Mouse (Mus musculus): ENCODE results near the gene Xrra1. TPM values are rescaled to one million over a fixed set of nuclear protein-coding genes. Genes with fewer than 3 reads are reported as not detected.

Gene Xrra1
- total and polyA plus RNA-seq, 2 experiments: not detected

DNA sequence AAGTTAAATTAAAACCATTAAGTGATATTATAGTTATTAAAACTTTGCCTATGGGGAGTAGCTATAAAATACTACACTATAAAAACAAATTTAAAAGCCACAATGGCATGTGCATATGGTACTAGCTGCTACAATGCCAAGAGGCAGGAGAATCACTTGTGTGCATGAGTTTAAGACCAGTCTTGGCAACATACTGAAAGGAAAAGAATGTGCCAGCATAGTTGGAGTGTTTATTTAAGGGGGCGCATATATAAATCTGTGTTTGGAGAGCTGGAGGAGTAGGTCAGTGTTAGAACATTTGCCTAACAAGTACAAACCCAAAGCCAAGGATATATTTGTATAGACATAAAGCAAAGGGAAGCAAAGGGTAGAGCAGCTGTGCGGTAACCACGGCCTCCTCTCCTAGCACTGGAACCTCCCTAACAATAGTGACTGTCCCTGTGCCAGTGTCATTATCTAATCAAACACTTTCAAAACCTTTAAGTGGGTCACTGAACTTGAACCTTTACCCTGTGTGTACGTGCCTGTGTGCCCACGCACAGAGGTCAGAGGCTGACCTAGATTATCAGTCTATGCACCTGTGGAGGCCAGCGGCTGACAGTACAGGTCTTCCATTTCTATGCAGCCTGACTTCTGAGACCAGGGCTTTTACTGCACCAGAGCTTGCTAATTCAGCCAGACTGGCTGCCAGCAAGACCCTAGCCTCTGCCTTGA is 21.4 kb upstream of the Xrra1 start:
- Histone ChIP-seq H3K36me3 (ENCODE audit: control insufficient read depth, insufficient read depth, low read length) (peaks cover 23% of the 10 kb centered on the region; the same call in 1 of the 2 replicates), H3K79me2 (ENCODE audit: control insufficient read depth, insufficient read depth, low read length) (no peaks in the 10 kb centered on the region), H3K4me3 (ENCODE audit: insufficient read depth, low read depth, low read length) (no peak overlapping the region), H3K9ac (ENCODE audit: low read depth, low read length) (no peak overlapping the region), H3K27me3 (ENCODE audit: control insufficient read depth, insufficient read depth, low read length) (no peaks in the 10 kb centered on the region), H3K27ac (replicated peaks; ENCODE audit: insufficient read depth, low read depth, low read length) (peak overlapping the region; percentile 53), H3K4me1 (ENCODE audit: control insufficient read depth, insufficient read depth, low read length) (peaks cover 8% of the 10 kb centered on the region)
- TF ChIP-seq CTCF (IDR thresholded peaks at IDR 0.05; ENCODE audit: low read depth, low read length): no peak
- no peak for TF ChIP-seq POLR2A (IDR thresholded peaks at IDR 0.05; ENCODE audit: extremely low read depth, insufficient read depth, low read length)
- 20% methylated on average over 6 of the region's 6 CpGs for WGBS
- DNase-seq (ENCODE audit: extremely low read depth, low read depth, low spot score): peak; percentile 97

DNA sequence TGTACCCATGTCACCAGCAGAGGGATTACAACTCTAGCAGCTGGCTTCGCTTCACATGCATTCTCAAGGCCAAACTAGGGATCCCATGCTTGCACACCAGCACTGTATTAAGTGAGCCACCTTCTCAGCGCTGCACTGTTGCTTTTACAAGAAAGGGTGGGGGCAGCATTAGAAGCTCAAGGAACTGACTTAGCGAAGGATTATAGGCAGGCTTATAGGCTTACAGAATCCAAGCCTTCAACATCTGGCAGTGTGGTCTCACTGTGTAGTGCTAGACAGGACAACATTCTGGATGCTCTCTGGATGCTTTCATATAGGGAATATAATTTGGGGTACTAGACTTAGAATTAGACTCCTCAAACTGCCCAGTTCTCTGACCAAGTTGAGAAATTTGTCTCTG is 20.7 kb upstream of the Xrra1 start:
- H3K27me3 ChIP-seq (ENCODE audit: control insufficient read depth, insufficient read depth, low read length): no peaks in the 10 kb centered on the region
- DNase-seq (ENCODE audit: extremely low read depth, low read depth, low spot score): no peak
- WGBS: 67% methylated on average over 3 of the region's 3 CpGs
- H3K4me1 ChIP-seq (ENCODE audit: control insufficient read depth, insufficient read depth, low read length): peaks cover 8% of the 10 kb centered on the region
- H3K36me3 ChIP-seq (ENCODE audit: control insufficient read depth, insufficient read depth, low read length): peaks cover 29% of the 10 kb centered on the region; the same call in 1 of the 2 replicates
- H3K9ac ChIP-seq (ENCODE audit: low read depth, low read length): no peak overlapping the region
- no peak for TF ChIP-seq POLR2A (IDR thresholded peaks at IDR 0.05; ENCODE audit: extremely low read depth, insufficient read depth, low read length)
- TF ChIP-seq CTCF (IDR thresholded peaks at IDR 0.05; ENCODE audit: low read depth, low read length): no peak
- no peak overlapping the region for H3K4me3 ChIP-seq (ENCODE audit: insufficient read depth, low read depth, low read length)
- H3K79me2 ChIP-seq (ENCODE audit: control insufficient read depth, insufficient read depth, low read length): no peaks in the 10 kb centered on the region
- peak overlapping the region; percentile 53 for H3K27ac ChIP-seq (replicated peaks; ENCODE audit: insufficient read depth, low read depth, low read length)

DNA sequence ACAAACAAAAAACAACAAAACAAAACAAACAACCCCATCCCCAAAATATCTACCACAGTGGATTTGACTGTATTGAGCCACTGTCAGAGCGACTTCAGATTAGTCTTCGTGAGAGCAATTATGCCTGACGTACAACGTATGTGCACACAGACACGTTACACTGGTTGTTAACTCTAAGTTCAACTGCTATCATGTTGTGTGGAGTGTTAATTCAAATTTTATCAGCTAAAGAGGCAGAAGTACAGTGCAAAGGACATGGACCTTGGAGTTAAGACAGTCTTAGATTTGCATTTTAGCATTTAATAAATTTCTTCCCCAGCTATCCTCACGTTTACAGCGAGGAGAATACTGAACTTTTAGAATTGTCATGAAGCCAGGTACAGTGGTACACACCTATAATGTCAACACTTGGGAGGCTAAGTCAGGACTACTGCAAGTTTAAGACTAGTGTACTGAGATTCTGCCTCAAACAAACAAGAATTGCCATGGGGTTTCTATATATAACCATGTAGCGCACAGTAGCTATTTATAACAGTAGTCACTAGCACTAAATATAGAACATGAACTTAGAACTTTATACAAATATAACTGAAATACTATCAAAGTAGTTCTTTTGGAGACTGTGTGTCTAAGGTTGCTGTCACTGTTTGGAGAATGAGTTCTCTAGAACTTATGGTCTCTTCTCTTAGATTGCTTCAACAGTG is 13.2 kb upstream of the Xrra1 start:
- H3K9ac ChIP-seq (ENCODE audit: low read depth, low read length): no peak overlapping the region
- no peak overlapping the region for H3K4me3 ChIP-seq (ENCODE audit: insufficient read depth, low read depth, low read length)
- DNase-seq (ENCODE audit: extremely low read depth, low read depth, low spot score): no peak
- H3K27ac ChIP-seq (replicated peaks; ENCODE audit: insufficient read depth, low read depth, low read length): no peak overlapping the region
- peaks cover 6% of the 10 kb centered on the region; the same call in 1 of the 2 replicates for H3K79me2 ChIP-seq (ENCODE audit: control insufficient read depth, insufficient read depth, low read length)
- TF ChIP-seq POLR2A (IDR thresholded peaks at IDR 0.05; ENCODE audit: extremely low read depth, insufficient read depth, low read length) (no peak), CTCF (IDR thresholded peaks at IDR 0.05; ENCODE audit: low read depth, low read length) (no peak)
- 87% methylated on average over 8 of the region's 8 CpGs for WGBS
- H3K27me3 ChIP-seq (ENCODE audit: control insufficient read depth, insufficient read depth, low read length): no peaks in the 10 kb centered on the region
- H3K36me3 ChIP-seq (ENCODE audit: control insufficient read depth, insufficient read depth, low read length): peaks cover 58% of the 10 kb centered on the region
- peaks cover 2% of the 10 kb centered on the region; the same call in 1 of the 2 replicates for H3K4me1 ChIP-seq (ENCODE audit: control insufficient read depth, insufficient read depth, low read length)

- WGBS: 93% methylated on average over 5 of the region's 5 CpGs
- Histone ChIP-seq H3K9ac (ENCODE audit: low read depth, low read length) (no peak overlapping the region), H3K27ac (replicated peaks; ENCODE audit: insufficient read depth, low read depth, low read length) (no peak overlapping the region), H3K4me3 (ENCODE audit: insufficient read depth, low read depth, low read length) (no peak overlapping the region), H3K79me2 (ENCODE audit: control insufficient read depth, insufficient read depth, low read length) (peaks cover 35% of the 10 kb centered on the region; the same call in 1 of the 2 replicates), H3K4me1 (ENCODE audit: control insufficient read depth, insufficient read depth, low read length) (peaks cover 7% of the 10 kb centered on the region), H3K36me3 (ENCODE audit: control insufficient read depth, insufficient read depth, low read length) (peaks cover 32% of the 10 kb centered on the region), H3K27me3 (ENCODE audit: control insufficient read depth, insufficient read depth, low read length) (no peaks in the 10 kb centered on the region)
- TF ChIP-seq CTCF (IDR thresholded peaks at IDR 0.05; ENCODE audit: low read depth, low read length) (no peak), POLR2A (IDR thresholded peaks at IDR 0.05; ENCODE audit: extremely low read depth, insufficient read depth, low read length) (no peak)
- DNase-seq (ENCODE audit: extremely low read depth, low read depth, low spot score): no peak
These were observed 8.4 kb upstream of the Xrra1 start for GRCm38 (mm10) chr7:99850534-99850933.

DNA sequence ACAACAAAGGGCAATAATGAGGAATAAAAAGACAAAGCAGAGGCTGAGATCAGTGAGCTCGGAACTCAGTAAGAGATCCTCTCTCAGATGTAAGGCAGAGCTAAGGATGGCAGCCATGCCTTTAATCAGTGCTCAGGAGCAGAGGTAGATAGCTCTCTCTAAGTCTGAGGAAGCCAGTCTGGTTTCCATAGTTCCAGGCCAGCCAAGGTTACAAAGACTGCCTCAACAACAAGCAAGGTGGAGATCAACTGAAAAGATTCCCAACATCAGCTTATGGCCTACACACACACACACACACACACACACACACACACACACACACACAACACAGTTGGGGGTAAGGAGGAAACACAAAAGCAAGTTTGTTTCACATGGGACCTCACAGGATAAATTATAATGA is 7.8 kb upstream of the Xrra1 start:
- H3K27me3 ChIP-seq (ENCODE audit: control insufficient read depth, insufficient read depth, low read length): no peaks in the 10 kb centered on the region
- H3K4me3 ChIP-seq (ENCODE audit: insufficient read depth, low read depth, low read length): no peak overlapping the region
- H3K4me1 ChIP-seq (ENCODE audit: control insufficient read depth, insufficient read depth, low read length): peaks cover 7% of the 10 kb centered on the region
- H3K79me2 ChIP-seq (ENCODE audit: control insufficient read depth, insufficient read depth, low read length): peaks cover 35% of the 10 kb centered on the region; the same call in 1 of the 2 replicates
- H3K36me3 ChIP-seq (ENCODE audit: control insufficient read depth, insufficient read depth, low read length): peaks cover 28% of the 10 kb centered on the region
- H3K27ac ChIP-seq (replicated peaks; ENCODE audit: insufficient read depth, low read depth, low read length): no peak overlapping the region
- no peak overlapping the region for H3K9ac ChIP-seq (ENCODE audit: low read depth, low read length)
- TF ChIP-seq CTCF (IDR thresholded peaks at IDR 0.05; ENCODE audit: low read depth, low read length): no peak
- no peak for TF ChIP-seq POLR2A (IDR thresholded peaks at IDR 0.05; ENCODE audit: extremely low read depth, insufficient read depth, low read length)
- 73% methylated on average over 1 of the region's 1 CpGs for WGBS
- no peak for DNase-seq (ENCODE audit: extremely low read depth, low read depth, low spot score)

Data from liver, adult 2 months (tissue).